Mouse (Mus musculus): Measurements from ENCODE around the gene Smim4. TPM values are rescaled to one million over a fixed set of nuclear protein-coding genes. Genes with fewer than 3 reads are reported as not detected.

The Smim4 gene
- polyA plus RNA-seq, 1 experiment from 2014 or later, result 66.5 TPM

- H3K36me3 ChIP-seq (ENCODE audit: control insufficient read depth, insufficient read depth, low read length), result peaks cover 27% of the 10 kb centered on the region
- H3K27me3 ChIP-seq (ENCODE audit: control insufficient read depth, insufficient read depth, low read length), result no peaks in the 10 kb centered on the region
- no peak overlapping the region for H3K27ac ChIP-seq (replicated peaks; ENCODE audit: low read depth, low read length)
- H3K4me2 ChIP-seq (ENCODE audit: low read depth, severe bottlenecking), result no peak overlapping the region
- 84% methylated on average over 3 of the region's 3 CpGs for WGBS
- no peak for DNase-seq (ENCODE audit: low spot score)
- no peak overlapping the region for H3K9ac ChIP-seq (ENCODE audit: low read length)
- no peaks in the 10 kb centered on the region for H3K9me3 ChIP-seq (ENCODE audit: control insufficient read depth, low read length)
- no peak overlapping the region for H3K4me3 ChIP-seq (ENCODE audit: low read depth, low read length)
- no peak for ATAC-seq (ENCODE audit: insufficient number of reproducible peaks, low FRiP score, low TSS enrichment, low read depth)
- no peaks in the 10 kb centered on the region for H3K4me1 ChIP-seq (ENCODE audit: control insufficient read depth, insufficient read depth, low read length)
Measured at GRCm38 (mm10) chr14:31114011-31114410, 14.7 kb downstream of the Smim4 start.

GRCm38 (mm10) chr14:31112187-31112586 lies 16.6 kb downstream of the Smim4 start:
- no peaks in the 10 kb centered on the region for H3K4me1 ChIP-seq (ENCODE audit: control insufficient read depth, insufficient read depth, low read length)
- H3K9me3 ChIP-seq (ENCODE audit: control insufficient read depth, low read length), result no peaks in the 10 kb centered on the region
- no peak overlapping the region for H3K4me2 ChIP-seq (ENCODE audit: low read depth, severe bottlenecking)
- no peak for DNase-seq (ENCODE audit: low spot score)
- H3K36me3 ChIP-seq (ENCODE audit: control insufficient read depth, insufficient read depth, low read length), result peaks cover 21% of the 10 kb centered on the region
- no peak for ATAC-seq (ENCODE audit: insufficient number of reproducible peaks, low FRiP score, low TSS enrichment, low read depth)
- no peak overlapping the region for H3K27ac ChIP-seq (replicated peaks; ENCODE audit: low read depth, low read length)
- H3K27me3 ChIP-seq (ENCODE audit: control insufficient read depth, insufficient read depth, low read length), result no peaks in the 10 kb centered on the region
- no peak overlapping the region for H3K4me3 ChIP-seq (ENCODE audit: low read depth, low read length)
- H3K9ac ChIP-seq (ENCODE audit: low read length), result no peak overlapping the region
- 88% methylated on average over 5 of the region's 5 CpGs for WGBS

GRCm38 (mm10) chr14:31110613-31111012 lies 18.1 kb downstream of the Smim4 start:
- no peaks in the 10 kb centered on the region for H3K27me3 ChIP-seq (ENCODE audit: control insufficient read depth, insufficient read depth, low read length)
- DNase-seq (ENCODE audit: low spot score) (no peak), ATAC-seq (ENCODE audit: insufficient number of reproducible peaks, low FRiP score, low TSS enrichment, low read depth) (no peak)
- H3K4me1 ChIP-seq (ENCODE audit: control insufficient read depth, insufficient read depth, low read length), result no peaks in the 10 kb centered on the region
- no peaks in the 10 kb centered on the region for H3K9me3 ChIP-seq (ENCODE audit: control insufficient read depth, low read length)
- peaks cover 17% of the 10 kb centered on the region for H3K36me3 ChIP-seq (ENCODE audit: control insufficient read depth, insufficient read depth, low read length)
- H3K9ac ChIP-seq (ENCODE audit: low read length), result no peak overlapping the region
- H3K27ac ChIP-seq (replicated peaks; ENCODE audit: low read depth, low read length), result no peak overlapping the region
- no peak overlapping the region for H3K4me3 ChIP-seq (ENCODE audit: low read depth, low read length)
- H3K4me2 ChIP-seq (ENCODE audit: low read depth, severe bottlenecking), result no peak overlapping the region
- WGBS, result 84% methylated on average over 3 of the region's 3 CpGs

- Histone ChIP-seq H3K4me2 (ENCODE audit: low read depth, severe bottlenecking) (no peak overlapping the region), H3K4me1 (ENCODE audit: control insufficient read depth, insufficient read depth, low read length) (no peaks in the 10 kb centered on the region), H3K9ac (ENCODE audit: low read length) (no peak overlapping the region), H3K27me3 (ENCODE audit: control insufficient read depth, insufficient read depth, low read length) (no peaks in the 10 kb centered on the region), H3K4me3 (ENCODE audit: low read depth, low read length) (no peak overlapping the region), H3K27ac (replicated peaks; ENCODE audit: low read depth, low read length) (no peak overlapping the region), H3K36me3 (ENCODE audit: control insufficient read depth, insufficient read depth, low read length) (peaks cover 9% of the 10 kb centered on the region), H3K9me3 (ENCODE audit: control insufficient read depth, low read length) (no peaks in the 10 kb centered on the region)
- no peak for DNase-seq (ENCODE audit: low spot score)
- ATAC-seq (ENCODE audit: insufficient number of reproducible peaks, low FRiP score, low TSS enrichment, low read depth), result no peak
- WGBS, result 94% methylated on average over 2 of the region's 2 CpGs
Measured at GRCm38 (mm10) chr14:31105156-31105555, 23.6 kb downstream of the Smim4 start.

- H3K4me2 ChIP-seq (ENCODE audit: low read depth, severe bottlenecking), result no peak overlapping the region
- H3K36me3 ChIP-seq (ENCODE audit: control insufficient read depth, insufficient read depth, low read length), result peaks cover 14% of the 10 kb centered on the region
- H3K9ac ChIP-seq (ENCODE audit: low read length), result no peak overlapping the region
- no peak overlapping the region for H3K27ac ChIP-seq (replicated peaks; ENCODE audit: low read depth, low read length)
- 85% methylated on average over 1 of the region's 1 CpGs for WGBS
- ATAC-seq (ENCODE audit: insufficient number of reproducible peaks, low FRiP score, low TSS enrichment, low read depth) (no peak), DNase-seq (ENCODE audit: low spot score) (no peak)
- no peaks in the 10 kb centered on the region for H3K4me1 ChIP-seq (ENCODE audit: control insufficient read depth, insufficient read depth, low read length)
- no peak overlapping the region for H3K4me3 ChIP-seq (ENCODE audit: low read depth, low read length)
- H3K27me3 ChIP-seq (ENCODE audit: control insufficient read depth, insufficient read depth, low read length), result no peaks in the 10 kb centered on the region
- H3K9me3 ChIP-seq (ENCODE audit: control insufficient read depth, low read length), result no peaks in the 10 kb centered on the region
Measured at GRCm38 (mm10) chr14:31089918-31090317, 38.8 kb downstream of the Smim4 start.

- Histone ChIP-seq H3K4me1 (ENCODE audit: control insufficient read depth, insufficient read depth, low read length) (no peaks in the 10 kb centered on the region), H3K36me3 (ENCODE audit: control insufficient read depth, insufficient read depth, low read length) (peaks cover 14% of the 10 kb centered on the region), H3K9me3 (ENCODE audit: control insufficient read depth, low read length) (no peaks in the 10 kb centered on the region), H3K27ac (replicated peaks; ENCODE audit: low read depth, low read length) (no peak overlapping the region), H3K4me3 (ENCODE audit: low read depth, low read length) (no peak overlapping the region), H3K9ac (ENCODE audit: low read length) (no peak overlapping the region), H3K4me2 (ENCODE audit: low read depth, severe bottlenecking) (no peak overlapping the region), H3K27me3 (ENCODE audit: control insufficient read depth, insufficient read depth, low read length) (no peaks in the 10 kb centered on the region)
- DNase-seq (ENCODE audit: low spot score) (no peak), ATAC-seq (ENCODE audit: insufficient number of reproducible peaks, low FRiP score, low TSS enrichment, low read depth) (no peak)
- WGBS, result 96% methylated on average over 2 of the region's 2 CpGs
Measured at GRCm38 (mm10) chr14:31088515-31088914, 40.2 kb downstream of the Smim4 start.

GRCm38 (mm10) chr14:31087433-31087832 lies 41.3 kb downstream of the Smim4 start:
- Histone ChIP-seq H3K4me1 (ENCODE audit: control insufficient read depth, insufficient read depth, low read length) (no peaks in the 10 kb centered on the region), H3K9me3 (ENCODE audit: control insufficient read depth, low read length) (no peaks in the 10 kb centered on the region), H3K9ac (ENCODE audit: low read length) (no peak overlapping the region), H3K27ac (replicated peaks; ENCODE audit: low read depth, low read length) (no peak overlapping the region), H3K27me3 (ENCODE audit: control insufficient read depth, insufficient read depth, low read length) (no peaks in the 10 kb centered on the region), H3K36me3 (ENCODE audit: control insufficient read depth, insufficient read depth, low read length) (peaks cover 18% of the 10 kb centered on the region), H3K4me3 (ENCODE audit: low read depth, low read length) (no peak overlapping the region), H3K4me2 (ENCODE audit: low read depth, severe bottlenecking) (no peak overlapping the region)
- ATAC-seq (ENCODE audit: insufficient number of reproducible peaks, low FRiP score, low TSS enrichment, low read depth) (no peak), DNase-seq (ENCODE audit: low spot score) (no peak)
- 86% methylated on average over 6 of the region's 6 CpGs for WGBS

GRCm38 (mm10) chr14:31081147-31081546 lies 47.6 kb downstream of the Smim4 start:
- H3K9me3 ChIP-seq (ENCODE audit: control insufficient read depth, low read length), result no peaks in the 10 kb centered on the region
- no peak overlapping the region for H3K4me3 ChIP-seq (ENCODE audit: low read depth, low read length)
- peaks cover 15% of the 10 kb centered on the region for H3K36me3 ChIP-seq (ENCODE audit: control insufficient read depth, insufficient read depth, low read length)
- H3K4me2 ChIP-seq (ENCODE audit: low read depth, severe bottlenecking), result no peak overlapping the region
- ATAC-seq (ENCODE audit: insufficient number of reproducible peaks, low FRiP score, low TSS enrichment, low read depth), result no peak
- DNase-seq (ENCODE audit: low spot score), result no peak
- H3K27me3 ChIP-seq (ENCODE audit: control insufficient read depth, insufficient read depth, low read length), result no peaks in the 10 kb centered on the region
- H3K27ac ChIP-seq (replicated peaks; ENCODE audit: low read depth, low read length), result no peak overlapping the region
- no peaks in the 10 kb centered on the region for H3K4me1 ChIP-seq (ENCODE audit: control insufficient read depth, insufficient read depth, low read length)
- no peak overlapping the region for H3K9ac ChIP-seq (ENCODE audit: low read length)

GRCm38 (mm10) chr14:31079313-31080028 lies 49.3 kb downstream of the Smim4 start:
- 93% methylated on average over 3 of the region's 3 CpGs for WGBS
- no peak for DNase-seq (ENCODE audit: low spot score)

More at GRCm38 (mm10) chr14:31079313-31080028, 49.3 kb downstream of the Smim4 start:
- Histone ChIP-seq H3K27me3 (ENCODE audit: control insufficient read depth, insufficient read depth, low read length) (no peaks in the 10 kb centered on the region), H3K4me2 (ENCODE audit: low read depth, severe bottlenecking) (no peak overlapping the region), H3K9me3 (ENCODE audit: control insufficient read depth, low read length) (no peaks in the 10 kb centered on the region), H3K4me3 (ENCODE audit: low read depth, low read length) (no peak overlapping the region), H3K4me1 (ENCODE audit: control insufficient read depth, insufficient read depth, low read length) (no peaks in the 10 kb centered on the region), H3K27ac (replicated peaks; ENCODE audit: low read depth, low read length) (no peak overlapping the region), H3K9ac (ENCODE audit: low read length) (no peak overlapping the region), H3K36me3 (ENCODE audit: control insufficient read depth, insufficient read depth, low read length) (peaks cover 15% of the 10 kb centered on the region)
- no peak for ATAC-seq (ENCODE audit: insufficient number of reproducible peaks, low FRiP score, low TSS enrichment, low read depth)
